Mouse (Mus musculus): ENCODE data around the gene Bpifb2.

GRCm38 (mm10) chr2:153935348-153935747 lies 60.5 kb downstream of the Bpifb2 start:
- no peak for TF ChIP-seq CTCF (IDR thresholded peaks at IDR 0.05; ENCODE audit: borderline replicate concordance, insufficient read depth, low read depth, low read length)
- TF ChIP-seq POLR2A (IDR thresholded peaks at IDR 0.05; ENCODE audit: borderline replicate concordance, insufficient read depth, low read length): no peak

All from cerebellum, adult 2 months (tissue).